Mouse (Mus musculus) stomach, postnatal 0 days (tissue): ENCODE results near the gene Cacna2d3.

Source experiments
- CTCF ChIP-seq: IDR thresholded peaks from 2 replicates; pipeline ENCODE4 v1.5.1; 2016; ENCODE audit warnings: antibody characterized with exemption, low read depth, mild to moderate bottlenecking, moderate library complexity
- EP300 ChIP-seq: optimal IDR thresholded peaks from 2 replicates; pipeline ENCODE3; 2016; ENCODE audit warnings: antibody characterized with exemption

DNA sequence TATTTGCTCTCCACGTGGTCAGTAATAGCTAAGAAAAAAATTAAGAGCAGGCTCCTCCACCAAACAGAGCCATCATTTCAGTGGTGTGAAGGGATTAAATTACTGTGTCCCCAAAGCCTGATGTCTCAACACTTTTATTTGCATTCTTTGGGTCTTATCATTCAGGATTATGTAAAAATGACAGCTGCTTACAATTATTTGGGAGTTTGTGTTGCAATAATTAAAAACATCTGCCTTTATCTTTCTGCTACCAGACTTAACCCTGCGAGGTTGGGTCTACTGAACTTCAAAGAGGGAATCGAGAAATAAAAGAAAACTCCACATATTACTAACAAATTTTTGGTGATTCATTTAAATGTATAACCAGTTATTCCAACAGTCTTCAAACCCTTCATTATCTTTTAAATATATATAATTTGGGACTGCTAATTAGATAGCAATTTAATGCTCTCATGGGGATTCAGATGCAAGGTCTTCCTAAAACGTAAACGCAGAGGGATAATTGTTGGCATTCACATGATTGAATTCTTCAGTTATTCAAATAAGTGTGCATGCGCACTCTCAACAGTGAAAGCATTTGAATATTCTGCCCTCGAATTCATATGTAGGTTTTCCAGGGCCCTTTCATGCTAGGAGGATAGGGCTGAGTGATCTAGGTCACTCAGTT, 636.0 kb downstream of the Cacna2d3 start:
- TF ChIP-seq CTCF (no peak), EP300 (no peak)
